ENCODE assay signal across 24 mouse cellular contexts in genomic region chr15:93144264-93144663, GRCm38 (mm10).
A peak's percentile ranks its signal among the peaks of the same experiment; 100 is the strongest.
DNase-seq lines count a peak whose midpoint lies in the region; ATAC-seq and TF ChIP-seq lines count a peak whose summit lies in the region.
"Had no signal": no experiment of that assay in that cellular context is flagged by ENCODE, and none has a peak within 500 bp of the region (broad histone marks: within the 10 kb centered on the region; RNA-seq: fewer than 3 reads in every experiment).

No protein-coding gene starts in this region.

- WGBS in kidney, adult 2 months = 59% methylated on average over 4 of the region's 4 CpGs
- 73% methylated on average over 4 of the region's 4 CpGs for WGBS in lung, postnatal 0 days

- TF ChIP-seq EP300 in lung, postnatal 0 days (IDR thresholded peaks at IDR 0.05) = no peak

- no peaks in the 10 kb centered on the region for H3K27me3 ChIP-seq in kidney, adult 2 months (replicated peaks; ENCODE audit: control insufficient read depth, insufficient read depth, low read length)
- H3K27me3 ChIP-seq in lung, postnatal 0 days (replicated peaks; ENCODE audit: insufficient read depth, low read length) = no peaks in the 10 kb centered on the region
- H3K27me3 ChIP-seq: CH12.LX; embryonic facial prominence, embryonic 12.5 days; forebrain, embryonic 13.5 days; forebrain, embryonic 15.5 days had no signal

- no peak overlapping the region for H3K4me2 ChIP-seq in lung, postnatal 0 days (replicated peaks; ENCODE audit: low read depth, low read length)
- H3K4me2 ChIP-seq: embryonic facial prominence, embryonic 12.5 days; forebrain, embryonic 13.5 days; forebrain, embryonic 15.5 days had no signal

- H3K36me3 ChIP-seq in kidney, adult 2 months (ENCODE audit: control insufficient read depth, insufficient read depth, low read length) = no peaks in the 10 kb centered on the region
- H3K36me3 ChIP-seq in lung, postnatal 0 days (ENCODE audit: insufficient read depth, low read length) = no peaks in the 10 kb centered on the region
- H3K36me3 ChIP-seq: embryonic facial prominence, embryonic 10.5 days; embryonic facial prominence, embryonic 12.5 days; forebrain, embryonic 15.5 days; G1E had no signal

- TF ChIP-seq CTCF in kidney, adult 2 months (conservative IDR thresholded peaks at IDR 0.05; ENCODE audit: insufficient read depth, insufficient read length, low read depth, low read length) = no peak
- TF ChIP-seq CTCF in lung, postnatal 0 days (IDR thresholded peaks at IDR 0.05) = no peak

- H3K9me3 ChIP-seq in lung, postnatal 0 days (ENCODE audit: low read length) = no peaks in the 10 kb centered on the region
- H3K9me3 ChIP-seq: embryonic facial prominence, embryonic 10.5 days; embryonic facial prominence, embryonic 12.5 days; forebrain, embryonic 13.5 days; forebrain, embryonic 15.5 days had no signal

- no peak overlapping the region for H3K27ac ChIP-seq in kidney, adult 2 months (ENCODE audit: insufficient read depth, low read depth, low read length)
- no peak overlapping the region for H3K27ac ChIP-seq in lung, postnatal 0 days (ENCODE audit: low read length)
- H3K27ac ChIP-seq: embryonic facial prominence, embryonic 10.5 days; embryonic facial prominence, embryonic 12.5 days; forebrain, embryonic 13.5 days; forebrain, embryonic 15.5 days had no signal

- no peak overlapping the region for H3K4me3 ChIP-seq in kidney, adult 2 months (ENCODE audit: insufficient read depth, low read depth, low read length)
- H3K4me3 ChIP-seq in lung, postnatal 0 days (ENCODE audit: low read depth, low read length) = no peak overlapping the region
- H3K4me3 ChIP-seq: embryonic facial prominence, embryonic 10.5 days; embryonic facial prominence, embryonic 12.5 days; forebrain, embryonic 13.5 days; forebrain, embryonic 15.5 days had no signal

- no peaks in the 10 kb centered on the region for H3K4me1 ChIP-seq in kidney, adult 2 months (ENCODE audit: control insufficient read depth, insufficient read depth, low read length)
- H3K4me1 ChIP-seq in lung, postnatal 0 days (ENCODE audit: insufficient read depth, low read depth, low read length) = no peaks in the 10 kb centered on the region
- H3K4me1 ChIP-seq: embryonic facial prominence, embryonic 10.5 days; embryonic facial prominence, embryonic 12.5 days; forebrain, embryonic 15.5 days had no signal

- no peak for TF ChIP-seq POLR2A in kidney, adult 2 months (IDR thresholded peaks at IDR 0.05; ENCODE audit: low read depth, low read length)

- no peak overlapping the region for H3K9ac ChIP-seq in lung, postnatal 0 days (replicated peaks; ENCODE audit: low read depth)
- H3K9ac ChIP-seq: embryonic facial prominence, embryonic 12.5 days; forebrain, embryonic 13.5 days; forebrain, embryonic 15.5 days; forebrain, postnatal 0 days had no signal

- no peak for ATAC-seq in lung, postnatal 0 days
- ATAC-seq: activated CD4-positive, CD25-positive, alpha-beta regulatory T cell, adult 4 months; CD4-positive, CD25-positive, alpha-beta regulatory T cell, adult 4 months; forebrain, embryonic 13.5 days; forebrain, embryonic 15.5 days; forebrain, postnatal 0 days; Patski had no signal

- peak; percentile 8 for DNase-seq in kidney, adult 2 months
- DNase-seq in kidney, postnatal 36 days = no peak
- DNase-seq in R1 (ENCODE audit: low read depth, low spot score) = peak; percentile 86
- no peak for DNase-seq in lung, postnatal 0 days (ENCODE audit: low spot score)
- no peak for DNase-seq in right cerebral cortex, adult 18-20 months
- DNase-seq: adrenal gland, adult 8-10 months; adrenal gland, postnatal 14 days; adrenal gland, postnatal 36 days; B cell, adult 2 months; cerebellum, adult 11-12 months; cerebellum, adult 2 months; cerebellum, adult 9-10 months; cerebellum, postnatal 10 days; cerebellum, postnatal 25 days; forebrain, postnatal 0 days had no signal

Comparison
In these comparisons a context has a peak if more than half of its experiments do, and no peak if none do; other contexts are left out.
1. DNase-seq: peak in kidney, adult 2 months (single experiment) and R1 (single experiment); none in kidney, postnatal 36 days (0 of 2), lung, postnatal 0 days (single experiment) and right cerebral cortex, adult 18-20 months (single experiment).